Mouse (Mus musculus) MEL (cell line): ENCODE data around the gene Prkcz. TPM values are rescaled to one million over a fixed set of nuclear protein-coding genes. Genes with fewer than 3 reads are reported as not detected.

ENCODE experiments used
- DNase-seq: peaks from one replicate; pipeline ENCODE4 v3.0.0; 2011; ENCODE audit warnings: low read depth, low spot score
- H3K27ac ChIP-seq: 2 replicates; pipeline ENCODE4 v1.5.1; 2012; ENCODE audit warnings: low read depth, mild to moderate bottlenecking, control low read depth, low read length, moderate library complexity; ENCODE audit not compliant: control insufficient read depth
- H3K27me3 ChIP-seq, 2 experiments: fragments of 150-350 bp in 1 of 2; sonication (generic) in 1 of 2; 2 replicates each; pipeline ENCODE4 v1.6.1; 2012; ENCODE audit warnings: low read length in 2 of 2, mild to moderate bottlenecking in 2 of 2, improper control_type of control experiment in 1 of 2, moderate library complexity in 1 of 2; ENCODE audit not compliant: insufficient read depth in 2 of 2, control insufficient read depth in 1 of 2
- H3K36me3 ChIP-seq, 2 experiments: 2 replicates each; pipeline ENCODE4 v1.6.1; 2012 to 2014; ENCODE audit warnings: low read length in 2 of 2, improper control_type of control experiment in 1 of 2, inconsistent platforms in 1 of 2, mild to moderate bottlenecking in 1 of 2; ENCODE audit not compliant: insufficient read depth in 2 of 2, control insufficient read depth in 1 of 2
- H3K4me1 ChIP-seq, 2 experiments: fragments of 150-350 bp in 1 of 2; sonication (generic) in 1 of 2; 2 replicates each; pipeline ENCODE4 v1.6.1; 2012; ENCODE audit warnings: low read length in 2 of 2, improper control_type of control experiment in 1 of 2, mild to moderate bottlenecking in 1 of 2; ENCODE audit not compliant: insufficient read depth in 2 of 2, control insufficient read depth in 1 of 2
- H3K4me3 ChIP-seq, 2 experiments: fragments of 150-350 bp in 1 of 2; sonication (generic) in 1 of 2; 2 replicates each; pipeline ENCODE4 v1.5.1; 2012; ENCODE audit warnings: low read depth in 2 of 2, low read length in 2 of 2, mild to moderate bottlenecking in 2 of 2, moderate library complexity in 2 of 2, control low read depth in 1 of 2, improper control_type of control experiment in 1 of 2; ENCODE audit not compliant: control insufficient read depth in 1 of 2, insufficient read depth in 1 of 2
- H3K79me2 ChIP-seq: 2 replicates; pipeline ENCODE4 v1.6.1; 2012; ENCODE audit warnings: mild to moderate bottlenecking, low read length, moderate library complexity; ENCODE audit not compliant: control insufficient read depth, poor library complexity, insufficient read depth
- H3K9ac ChIP-seq: 2 replicates; pipeline ENCODE4 v1.6.1; 2012; ENCODE audit warnings: low read depth, mild to moderate bottlenecking, control low read depth, low read length, moderate library complexity; ENCODE audit not compliant: control insufficient read depth, poor library complexity, severe bottlenecking
- H3K9me3 ChIP-seq: fragments of 150-350 bp; sonication (generic); replicated peaks from 2 replicates; pipeline ENCODE4 v1.6.1; 2012; ENCODE audit warnings: mild to moderate bottlenecking, low read length, improper control_type of control experiment, moderate library complexity; ENCODE audit not compliant: insufficient read depth
- BHLHE40 ChIP-seq: IDR thresholded peaks from 2 replicates; pipeline ENCODE4 v1.6.1; 2012; ENCODE audit warnings: low read depth, mild to moderate bottlenecking, inconsistent platforms, low read length, improper control_type of control experiment, borderline replicate concordance
- CHD1 ChIP-seq: IDR thresholded peaks from 2 replicates; pipeline ENCODE4 v1.6.1; 2012; ENCODE audit warnings: low read depth, mild to moderate bottlenecking, inconsistent platforms, low read length, improper control_type of control experiment
- CTCF ChIP-seq, 3 experiments: IDR thresholded peaks in 2 of 3; conservative IDR thresholded peaks in 1 of 3; 2 replicates each; pipeline ENCODE4 v1.5.1; 2011 to 2012; ENCODE audit warnings: low read length in 3 of 3, low read depth in 2 of 3, mild to moderate bottlenecking in 2 of 3, improper control_type of control experiment in 1 of 3, inconsistent platforms in 1 of 3, mixed read lengths in 1 of 3, moderate library complexity in 1 of 3; ENCODE audit not compliant: control insufficient read depth in 1 of 3, insufficient read depth in 1 of 3, poor library complexity in 1 of 3, severe bottlenecking in 1 of 3
- ELF1 ChIP-seq: IDR thresholded peaks from 2 replicates; pipeline ENCODE4 v1.6.1; 2014; ENCODE audit warnings: low read depth, mild to moderate bottlenecking, inconsistent platforms, low read length, improper control_type of control experiment, moderate library complexity
- ETS1 ChIP-seq: IDR thresholded peaks from 2 replicates; pipeline ENCODE4 v1.6.1; 2012; ENCODE audit warnings: low read depth, mild to moderate bottlenecking, inconsistent platforms, low read length, improper control_type of control experiment, moderate library complexity
- GATA1 ChIP-seq: IDR thresholded peaks from 2 replicates; pipeline ENCODE4 v1.6.1; 2011; ENCODE audit warnings: low read depth, low read length, improper control_type of control experiment
- KAT2A ChIP-seq: conservative IDR thresholded peaks from 2 replicates; pipeline ENCODE4 v1.6.1; 2012; ENCODE audit warnings: low read depth, low read length, improper control_type of control experiment, inconsistent platforms
- MAZ ChIP-seq: IDR thresholded peaks from 2 replicates; pipeline ENCODE4 v1.6.1; 2012; ENCODE audit warnings: low read depth, mild to moderate bottlenecking, inconsistent platforms, low read length, improper control_type of control experiment
- MEF2A ChIP-seq: IDR thresholded peaks from 2 replicates; pipeline ENCODE4 v1.6.1; 2014; ENCODE audit warnings: low read depth, mild to moderate bottlenecking, inconsistent platforms, low read length, improper control_type of control experiment; ENCODE audit not compliant: poor library complexity, insufficient replicate concordance, severe bottlenecking; ENCODE audit errors: extremely low read depth
- MYB ChIP-seq: IDR thresholded peaks from 2 replicates; pipeline ENCODE4 v1.6.1; 2011; ENCODE audit warnings: mild to moderate bottlenecking, low read depth, low read length, improper control_type of control experiment
- NELFE ChIP-seq: IDR thresholded peaks from 2 replicates; pipeline ENCODE4 v1.6.1; 2011; ENCODE audit warnings: low read depth, low read length, improper control_type of control experiment
- NRF1 ChIP-seq: IDR thresholded peaks from 2 replicates; pipeline ENCODE4 v1.6.1; 2014; ENCODE audit warnings: low read depth, mild to moderate bottlenecking, inconsistent platforms, low read length, improper control_type of control experiment, moderate library complexity; ENCODE audit not compliant: poor library complexity, insufficient read depth, severe bottlenecking
- POLR2AphosphoS2 ChIP-seq: IDR thresholded peaks from 2 replicates; pipeline ENCODE4 v1.6.1; 2011; ENCODE audit warnings: low read length, improper control_type of control experiment
- POLR2AphosphoS5 ChIP-seq: IDR thresholded peaks from 2 replicates; pipeline ENCODE4 v1.6.1; 2012; ENCODE audit warnings: low read depth, borderline replicate concordance, mild to moderate bottlenecking, inconsistent platforms, low read length, moderate library complexity, mixed read lengths
- RAD21 ChIP-seq: IDR thresholded peaks from 2 replicates; pipeline ENCODE4 v1.6.1; 2011; ENCODE audit warnings: mild to moderate bottlenecking, low read depth, low read length, improper control_type of control experiment
- SMC3 ChIP-seq: IDR thresholded peaks from 2 replicates; pipeline ENCODE4 v1.6.1; 2011; ENCODE audit warnings: low read depth, low read length, improper control_type of control experiment
- TAL1 ChIP-seq: IDR thresholded peaks from 2 replicates; pipeline ENCODE4 v1.6.1; 2012; ENCODE audit warnings: mild to moderate bottlenecking, inconsistent platforms, low read length, moderate library complexity, mixed read lengths
- USF1 ChIP-seq: IDR thresholded peaks from 2 replicates; pipeline ENCODE4 v1.6.1; 2014; ENCODE audit warnings: low read depth, mild to moderate bottlenecking, inconsistent platforms, low read length, improper control_type of control experiment, moderate library complexity
- USF2 ChIP-seq, 2 experiments: IDR thresholded peaks; 2 replicates each; pipeline ENCODE4 v1.6.1; 2011 to 2012; ENCODE audit warnings: improper control_type of control experiment in 2 of 2, low read length in 2 of 2, borderline replicate concordance in 1 of 2, inconsistent platforms in 1 of 2, low read depth in 1 of 2, mild to moderate bottlenecking in 1 of 2; ENCODE audit not compliant: insufficient read depth in 1 of 2
- ZC3H11A ChIP-seq: IDR thresholded peaks from 2 replicates; pipeline ENCODE4 v1.6.1; 2012; ENCODE audit warnings: low read depth, mild to moderate bottlenecking, inconsistent platforms, low read length, improper control_type of control experiment
- ZKSCAN1 ChIP-seq: IDR thresholded peaks from 2 replicates; pipeline ENCODE4 v1.6.1; 2012; ENCODE audit warnings: low read depth, mild to moderate bottlenecking, inconsistent platforms, low read length, improper control_type of control experiment, moderate library complexity
- ZMIZ1 ChIP-seq: IDR thresholded peaks from 2 replicates; pipeline ENCODE4 v1.6.1; 2012; ENCODE audit warnings: low read depth, mild to moderate bottlenecking, inconsistent platforms, low read length, improper control_type of control experiment, moderate library complexity
- polyA plus RNA-seq, 2 experiments: library from polyadenylated mRNA; stranded (reverse) in 1 of 2; unstranded in 1 of 2; fragments of >175 nt in 1 of 2; fragments of >200 nt in 1 of 2; gene quantifications; 2 replicates each; pipeline versions ENCODE4 v1.2.1 to v1.2.4; 2012; ENCODE audit warnings: low replicate concordance in 2 of 2, low read depth in 1 of 2; ENCODE audit not compliant: insufficient read length in 2 of 2, insufficient read depth in 1 of 2, missing spikeins in 1 of 2
- total RNA-seq: library from RNA; depleted of rRNA; stranded (reverse); fragments of 300-350 nt; gene quantifications from 2 replicates; pipeline ENCODE4 v1.2.3, GENCODE M21; 2012

Gene Prkcz
- total and polyA plus RNA-seq, 3 experiments, result 0.12 to 0.92 TPM; not detected in 1

- no peaks in the 10 kb centered on the region for H3K79me2 ChIP-seq
- DNase-seq, result peak; percentile 69
- no peak overlapping the region for H3K4me3 ChIP-seq
- 0 out of 4 replicates have a peak, but pooled peaks cover 0 to 3% of the 10 kb centered on the region in 2 experiments for H3K4me1 ChIP-seq
- no peak overlapping the region for H3K9ac ChIP-seq
- H3K9me3 ChIP-seq, result no peaks in the 10 kb centered on the region
- peaks cover 14 to 15% of the 10 kb centered on the region in 2 experiments for H3K27me3 ChIP-seq
- TF ChIP-seq SMC3 (peak; percentile 69), BHLHE40 (no peak), ZC3H11A (0 out of 2 replicates have a peak, but pooled peaks have one; percentile 6), RAD21 (peak; percentile 41), MYB (no peak), CTCF (IDR thresholded peaks at IDR 0.05 in 2 of 3, conservative IDR thresholded peaks at IDR 0.05 in 1 of 3; ENCODE audit: control insufficient read depth in 1 of 3, insufficient read depth in 1 of 3, low read depth in 2 of 3, low read length in 3 of 3, poor library complexity in 1 of 3, severe bottlenecking in 1 of 3) (peak; percentile 72 to 86 (median 82)), ELF1 (no peak)
- H3K36me3 ChIP-seq, result peaks cover 0 to 3% of the 10 kb centered on the region in 2 experiments; a peak in 1 of 4 replicates
- no peak overlapping the region for H3K27ac ChIP-seq
These were observed 40.6 kb downstream of the Prkcz start for GRCm38 (mm10) chr4:155320281-155321244.

DNA sequence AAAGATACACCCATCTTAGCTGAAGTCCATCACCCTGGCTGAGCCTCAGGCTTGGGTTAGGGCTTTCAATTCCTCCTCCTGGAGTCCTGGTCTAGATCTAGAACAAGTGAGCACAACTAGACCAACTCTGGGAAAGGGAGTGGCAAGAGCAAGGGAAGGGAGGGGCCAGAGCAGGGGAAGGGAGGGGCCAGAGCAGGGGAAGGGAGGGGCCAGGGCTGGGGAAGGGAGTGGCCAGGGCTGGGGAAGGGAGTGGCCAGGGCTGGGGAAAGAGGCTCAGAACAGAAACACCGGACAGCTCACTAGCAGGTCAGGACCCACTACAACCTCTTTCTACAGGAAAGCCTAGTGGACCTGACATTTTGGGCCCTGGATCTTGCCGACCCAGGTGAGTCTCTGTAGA is 42.9 kb downstream of the Prkcz start:
- peak; percentile 72 for DNase-seq
- no peak overlapping the region for H3K9ac ChIP-seq
- no peaks in the 10 kb centered on the region for H3K79me2 ChIP-seq
- no peaks in the 10 kb centered on the region for H3K9me3 ChIP-seq
- H3K36me3 ChIP-seq, result peaks cover 0 to 3% of the 10 kb centered on the region in 2 experiments; a peak in 1 of 4 replicates
- peak overlapping the region; percentile 46 to 68 for H3K4me3 ChIP-seq
- H3K27me3 ChIP-seq, result peaks cover 19 to 27% of the 10 kb centered on the region in 2 experiments
- 0 out of 4 replicates have a peak, but pooled peaks cover 0 to 3% of the 10 kb centered on the region in 2 experiments for H3K4me1 ChIP-seq
- H3K27ac ChIP-seq, result no peak overlapping the region
- TF ChIP-seq TAL1 (no peak), MAZ (0 out of 2 replicates have a peak, but pooled peaks have one; percentile 34)
- TF ChIP-seq, all 39 proteins: peak for 1

GRCm38 (mm10) chr4:155315031-155315430 is 46.1 kb downstream of the Prkcz start:
- no peaks in the 10 kb centered on the region for H3K9me3 ChIP-seq
- TF ChIP-seq RAD21, result no peak
- TF ChIP-seq POLR2AphosphoS2, result no peak
- TF ChIP-seq POLR2AphosphoS5, result no peak
- TF ChIP-seq ZMIZ1, result no peak
- no peak for TF ChIP-seq KAT2A
- no peak for TF ChIP-seq NRF1
- TF ChIP-seq CHD1, result no peak
- TF ChIP-seq MYB, result no peak
- TF ChIP-seq ZKSCAN1, result no peak
- TF ChIP-seq MAZ, result no peak
- TF ChIP-seq NELFE, result no peak
- TF ChIP-seq USF2 (IDR thresholded peaks at IDR 0.05; ENCODE audit: borderline replicate concordance in 1 of 2, insufficient read depth in 1 of 2, low read depth in 1 of 2, low read length in 2 of 2), result no peak
- TF ChIP-seq GATA1, result no peak
- TF ChIP-seq USF1, result no peak
- no peak for TF ChIP-seq ETS1
- no peak for TF ChIP-seq MEF2A
- TF ChIP-seq, all 39 proteins: peak for 0
- Histone ChIP-seq H3K27ac (no peak overlapping the region), H3K4me1 (0 out of 4 replicates have a peak, but pooled peaks cover 0 to 3% of the 10 kb centered on the region in 2 experiments), H3K9ac (no peak overlapping the region), H3K36me3 (peaks cover 0 to 3% of the 10 kb centered on the region in 2 experiments; a peak in 1 of 4 replicates), H3K79me2 (no peaks in the 10 kb centered on the region), H3K4me3 (no peak overlapping the region), H3K27me3 (peaks cover 13 to 21% of the 10 kb centered on the region in 2 experiments)
- no peak for DNase-seq
